Mouse (Mus musculus) c-Kit-positive CD71-negative TER-119-negative erythroid progenitor cells, embryonic 14.5 days (primary cell): Measurements from ENCODE around the gene Lgr5.

Experiments
- DNase-seq: peaks from one replicate; pipeline ENCODE4 v3.0.0-alpha.2; 2013; ENCODE audit warnings: low read depth

The Lgr5 gene

DNA sequence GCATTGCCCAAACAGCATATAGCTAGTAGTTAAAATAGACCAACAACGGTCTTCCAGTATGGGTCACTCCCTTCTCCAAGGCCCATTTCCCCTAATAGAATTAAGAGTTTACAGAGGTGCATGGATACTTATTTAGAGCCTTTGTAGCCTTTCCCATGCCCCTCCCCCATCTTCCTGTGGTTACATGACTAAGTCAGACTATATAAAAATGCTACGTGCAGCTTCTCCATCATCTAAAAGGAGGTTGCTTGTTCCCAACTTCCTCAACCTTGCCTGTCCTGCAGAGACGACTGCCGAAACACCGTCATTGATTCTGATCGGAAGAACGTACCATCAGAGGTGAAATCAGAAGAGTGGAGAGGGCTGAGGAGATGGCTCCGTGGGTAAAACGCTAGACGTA lies 82.4 kb downstream of the Lgr5 start:
- DNase-seq = no peak

DNA sequence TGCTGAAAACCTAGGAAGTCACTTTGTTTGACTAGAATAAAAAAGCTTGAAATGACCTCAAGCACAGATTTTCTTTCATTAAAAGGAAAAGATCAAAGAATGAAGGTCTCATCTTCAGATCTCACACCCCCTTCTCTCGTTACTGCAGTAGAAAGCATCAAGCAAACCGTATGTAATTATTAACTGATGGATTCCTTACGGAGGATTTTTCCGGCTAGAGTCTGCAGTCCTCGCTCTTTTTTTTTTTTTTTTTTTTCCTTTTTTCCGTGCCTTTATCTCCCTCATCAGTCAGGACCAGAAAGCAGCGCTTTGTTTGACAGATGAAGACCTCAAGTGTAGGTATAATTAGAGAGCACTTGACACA lies 93.8 kb downstream of the Lgr5 start:
- DNase-seq = no peak

DNA sequence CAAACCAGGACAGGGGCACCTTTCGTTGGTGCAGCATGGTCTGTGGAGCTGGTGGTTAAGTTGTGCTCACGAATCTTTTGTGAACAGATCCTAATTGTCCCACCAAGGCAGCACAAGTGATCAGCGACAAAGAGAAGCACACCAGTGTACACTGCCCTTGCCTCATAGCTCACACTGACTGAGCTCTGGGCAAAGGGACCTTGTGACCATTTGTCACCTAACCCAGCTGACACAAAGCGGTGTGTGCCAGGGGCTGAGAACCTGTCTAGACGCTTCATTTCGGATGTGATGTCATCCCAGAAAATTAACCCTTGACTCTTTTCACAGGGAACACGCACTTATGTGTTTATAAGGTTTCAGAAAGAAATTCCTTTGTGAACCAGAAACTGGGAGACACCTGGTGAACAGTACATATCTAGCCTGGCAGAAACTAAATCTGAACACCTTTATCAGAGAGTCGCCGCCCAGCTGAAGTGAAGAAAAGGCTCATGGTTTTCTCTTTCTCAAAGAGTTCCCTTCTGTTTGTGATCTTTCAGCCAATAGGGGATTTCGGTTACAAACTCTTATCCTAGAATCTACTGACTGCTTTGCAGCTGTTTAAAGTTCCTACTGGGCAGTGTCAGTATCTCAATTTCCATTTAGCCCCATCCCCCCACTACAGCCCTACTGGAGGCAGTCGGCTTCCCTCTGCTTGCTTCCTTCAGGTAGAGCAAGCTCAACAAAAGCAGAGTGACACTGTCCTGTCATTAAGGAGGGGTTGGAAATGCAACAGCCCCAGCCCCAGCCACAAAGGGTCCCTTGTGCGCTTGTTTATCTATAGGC lies 94.4 kb downstream of the Lgr5 start:
- no peak for DNase-seq

DNA sequence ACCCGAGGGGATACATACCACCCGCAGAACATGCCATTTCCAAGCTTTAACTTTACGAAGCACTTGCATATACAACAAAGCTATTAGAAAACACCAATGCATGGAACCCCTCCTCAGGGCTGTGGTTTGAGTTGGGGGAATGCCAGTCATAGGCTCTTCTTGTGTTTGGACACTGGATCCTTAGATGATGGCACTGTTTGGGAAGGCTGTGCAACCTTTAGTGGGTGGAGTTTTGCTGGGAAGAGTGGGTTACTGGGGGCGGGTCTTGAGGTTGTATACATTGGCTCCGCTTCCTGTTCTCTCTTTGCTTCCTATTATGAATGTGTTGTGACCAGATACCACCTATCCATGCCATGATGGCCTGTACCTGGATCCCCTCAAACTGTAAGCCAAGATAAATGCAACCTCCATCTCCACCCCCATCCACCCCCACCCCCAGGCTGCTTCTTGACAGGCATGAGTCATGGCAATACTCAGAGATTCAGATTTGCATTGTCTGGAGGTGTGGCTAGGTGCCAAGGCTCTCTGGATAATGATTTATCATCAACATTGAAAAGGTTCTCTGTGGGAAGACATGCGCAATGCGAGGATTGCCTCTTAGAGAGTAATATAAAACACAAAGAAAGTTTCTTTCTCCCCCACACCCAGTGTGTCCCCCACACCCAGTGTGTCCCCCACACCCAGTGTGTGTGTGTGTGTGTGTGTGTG lies 95.6 kb downstream of the Lgr5 start:
- no peak for DNase-seq

DNA sequence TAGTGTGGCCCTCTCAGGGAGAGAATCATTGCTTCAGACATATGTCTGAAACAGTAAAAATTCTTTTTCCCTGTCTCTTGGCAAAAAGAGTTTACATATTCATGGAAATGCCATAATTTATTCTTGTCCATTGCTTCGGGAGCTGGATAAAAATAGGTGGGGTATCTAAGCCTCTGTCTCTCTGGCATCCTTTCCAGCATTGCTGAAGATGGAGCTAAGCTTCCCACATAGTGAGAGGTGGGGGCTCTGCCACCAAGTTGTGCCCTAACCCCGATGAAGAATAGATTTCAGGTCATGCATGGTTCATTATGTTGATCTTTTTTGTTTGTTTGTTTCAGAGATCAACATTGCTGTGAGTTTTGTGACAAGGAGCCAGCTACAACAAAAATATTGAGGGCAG lies 102.0 kb downstream of the Lgr5 start:
- DNase-seq = no peak

DNA sequence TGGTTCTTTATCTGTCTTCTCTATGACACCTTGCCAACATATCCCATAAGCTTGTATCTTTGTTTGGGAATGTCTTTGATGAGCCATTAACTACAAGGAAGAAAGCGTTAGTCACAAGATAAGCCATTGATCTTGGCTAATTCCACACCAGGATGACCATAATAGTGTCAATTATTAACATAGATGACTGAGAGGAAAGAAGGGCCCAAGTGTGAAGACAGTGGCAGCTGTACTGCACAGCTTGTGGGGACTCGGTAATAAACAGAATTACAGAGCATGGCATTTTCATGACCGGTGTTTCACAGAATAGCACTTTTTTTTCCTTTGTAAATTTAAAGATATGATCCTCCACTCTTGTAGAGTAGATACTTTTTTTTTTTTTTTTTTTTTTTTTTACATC lies 102.9 kb downstream of the Lgr5 start:
- no peak for DNase-seq

DNA sequence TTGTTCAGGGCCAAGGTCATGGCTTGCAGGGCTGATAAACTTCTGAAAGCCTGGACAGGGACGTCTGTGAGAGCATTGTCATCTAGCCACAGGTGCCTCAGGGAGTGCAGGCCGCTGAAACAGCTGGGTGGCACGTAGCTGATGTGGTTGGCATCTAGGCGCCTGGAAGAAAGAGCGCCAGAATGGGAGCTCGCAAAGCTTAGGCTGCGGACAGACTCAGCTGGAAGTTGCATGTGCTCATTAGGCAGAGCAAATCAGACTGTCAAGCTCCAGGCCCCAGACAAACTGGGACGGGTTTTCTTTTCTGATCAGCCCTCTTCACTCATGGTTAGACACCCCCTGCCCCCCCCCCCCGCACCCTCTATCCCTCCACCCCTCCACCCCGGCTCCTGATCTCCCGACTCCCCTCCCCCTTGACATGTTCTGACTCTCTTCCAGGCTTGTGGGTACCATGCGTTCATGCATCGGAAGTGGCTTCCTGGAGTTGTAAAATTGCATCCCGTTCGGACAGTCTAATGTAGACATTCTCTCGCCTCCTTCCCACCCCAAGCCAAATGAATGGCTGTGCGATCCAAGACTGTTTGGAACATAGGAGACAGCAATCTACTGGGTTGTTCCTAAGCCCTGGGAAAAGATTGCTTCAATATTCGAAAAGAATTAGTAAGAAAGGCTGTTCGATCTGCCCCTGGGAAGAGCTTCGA lies 109.0 kb downstream of the Lgr5 start:
- no peak for DNase-seq

DNA sequence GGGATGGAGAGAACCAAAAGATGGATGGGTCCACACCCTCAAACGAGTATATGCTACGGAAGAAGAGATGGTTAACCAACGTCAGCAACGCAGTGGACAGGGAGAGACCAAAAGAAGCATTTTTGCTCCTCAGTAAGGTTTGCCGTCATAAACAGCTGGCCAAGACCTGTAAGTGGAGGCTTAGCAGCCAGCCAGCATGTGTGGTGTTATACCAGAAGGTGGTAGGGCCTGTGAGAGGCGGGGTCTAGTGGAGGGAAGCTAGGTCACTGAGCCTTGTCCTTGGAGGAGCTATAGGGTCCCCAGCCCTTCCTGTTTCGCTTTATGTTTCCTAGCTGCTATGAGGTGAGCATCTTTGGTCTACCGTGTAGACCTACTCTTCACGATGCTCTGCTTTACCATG lies 111.1 kb downstream of the Lgr5 start:
- DNase-seq = no peak

DNA sequence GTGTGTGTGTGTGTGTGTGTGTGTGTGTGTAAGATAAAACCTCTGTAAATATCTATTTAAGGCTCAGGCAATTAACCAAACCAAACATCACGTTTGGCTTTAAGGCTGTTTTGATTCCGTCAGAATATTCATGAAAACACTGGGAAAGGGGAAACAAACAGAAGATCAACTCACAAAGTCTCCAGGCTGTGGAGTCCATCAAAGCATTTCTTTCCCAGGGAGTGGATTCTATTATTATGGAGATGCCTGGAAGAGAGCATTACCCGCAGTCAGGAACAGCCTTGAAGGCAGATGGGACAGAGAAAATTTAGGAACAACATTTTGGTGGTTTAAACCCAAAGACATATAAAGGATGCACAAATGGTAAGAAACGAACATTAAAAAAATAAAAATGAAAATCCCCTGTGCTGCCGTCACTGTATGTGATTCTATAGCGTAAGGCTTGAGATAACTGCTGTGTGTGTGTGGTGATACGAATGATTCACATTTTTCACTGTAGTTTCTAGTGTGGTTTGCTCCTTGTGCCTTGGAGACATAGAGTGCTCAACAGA lies 112.5 kb downstream of the Lgr5 start:
- no peak for DNase-seq

DNA sequence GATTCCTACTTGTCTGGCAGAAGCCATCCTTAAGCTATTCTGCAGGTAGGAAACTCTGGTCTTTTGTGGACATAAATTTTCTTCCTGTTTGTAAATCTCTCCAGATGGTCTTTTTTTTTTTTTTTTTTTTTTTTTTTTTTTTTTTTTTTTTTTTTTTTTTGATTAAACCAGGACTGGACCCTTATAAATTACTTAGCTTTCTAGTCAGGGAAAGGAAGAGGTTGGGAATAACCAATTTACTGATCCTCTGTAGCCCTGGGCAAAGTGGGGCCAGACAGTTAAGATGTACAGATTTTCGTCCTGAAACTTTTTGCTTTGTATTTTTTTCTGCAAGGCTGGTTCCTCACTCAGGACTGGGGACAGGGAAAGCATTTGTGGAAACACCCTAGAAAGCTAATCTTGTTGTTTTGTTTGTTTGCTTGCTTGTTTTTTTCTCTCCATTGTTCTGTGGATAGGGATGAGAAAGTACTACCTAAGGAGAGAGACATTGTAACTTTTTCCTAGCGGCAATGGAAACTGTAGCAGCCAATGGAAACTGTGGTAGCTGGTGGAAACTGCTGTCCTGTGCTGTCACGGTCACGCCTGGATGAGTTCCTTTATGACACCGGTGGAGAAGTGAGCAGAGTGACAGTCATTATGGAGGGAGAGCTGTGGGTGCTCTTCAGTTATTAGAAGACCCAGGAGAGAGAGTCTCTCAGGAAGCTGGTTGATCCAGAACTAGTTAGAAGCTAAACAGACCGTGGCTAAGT lies 114.2 kb downstream of the Lgr5 start:
- DNase-seq = no peak

DNA sequence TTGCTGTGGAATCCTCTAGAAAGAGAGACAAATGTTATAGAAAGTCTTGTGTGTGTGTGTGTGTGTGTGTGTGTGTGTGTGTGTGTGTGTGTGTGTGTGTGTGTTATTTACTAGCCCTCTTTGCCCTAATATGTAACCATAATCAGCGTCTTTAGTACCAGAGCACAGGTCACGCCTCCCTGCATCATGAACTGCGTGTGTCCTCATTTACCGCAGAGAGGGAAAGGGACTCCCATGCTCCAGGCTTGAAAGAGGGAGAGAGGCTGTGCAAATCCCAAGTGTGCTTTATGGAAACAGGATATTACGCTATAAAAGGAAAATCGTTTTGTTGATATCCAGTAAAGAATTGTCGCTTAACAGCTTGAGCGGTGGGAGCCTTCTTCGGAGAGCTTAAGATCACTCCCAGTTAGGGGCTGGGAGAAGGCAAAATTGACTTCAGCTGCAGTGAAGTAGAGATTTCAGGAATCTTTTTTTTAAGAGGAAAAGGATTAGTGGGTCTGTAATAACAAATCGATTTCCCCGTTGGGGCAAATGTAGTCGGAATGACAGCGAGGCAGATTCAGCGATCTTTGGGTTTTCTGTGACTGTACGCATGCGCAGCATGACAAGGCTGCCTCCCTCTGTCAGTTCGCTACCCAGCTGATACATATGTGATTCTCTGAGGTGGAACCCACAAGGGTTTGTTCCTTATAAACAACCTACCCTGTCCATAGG lies 116.8 kb downstream of the Lgr5 start:
- DNase-seq = peak; percentile 7

DNA sequence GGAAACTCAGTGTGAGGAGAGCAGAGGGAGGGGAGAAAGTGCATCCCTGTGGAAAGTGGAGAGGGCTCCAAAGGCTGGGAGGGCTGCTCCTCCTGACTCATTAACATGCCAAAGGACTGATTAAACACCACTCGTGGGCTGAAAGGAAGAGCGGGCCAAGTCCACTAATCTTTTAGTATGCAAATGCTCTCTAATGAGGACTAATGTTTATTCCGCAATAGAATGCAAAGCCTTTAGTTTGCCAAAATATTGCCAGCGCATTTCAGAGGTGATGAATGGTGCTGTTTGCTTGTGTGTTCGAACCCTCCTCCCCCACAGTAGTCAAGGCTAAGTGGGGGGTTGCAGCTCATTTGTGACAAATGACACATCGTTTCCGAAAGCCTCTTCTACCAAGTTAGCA lies 118.5 kb downstream of the Lgr5 start:
- no peak for DNase-seq

DNA sequence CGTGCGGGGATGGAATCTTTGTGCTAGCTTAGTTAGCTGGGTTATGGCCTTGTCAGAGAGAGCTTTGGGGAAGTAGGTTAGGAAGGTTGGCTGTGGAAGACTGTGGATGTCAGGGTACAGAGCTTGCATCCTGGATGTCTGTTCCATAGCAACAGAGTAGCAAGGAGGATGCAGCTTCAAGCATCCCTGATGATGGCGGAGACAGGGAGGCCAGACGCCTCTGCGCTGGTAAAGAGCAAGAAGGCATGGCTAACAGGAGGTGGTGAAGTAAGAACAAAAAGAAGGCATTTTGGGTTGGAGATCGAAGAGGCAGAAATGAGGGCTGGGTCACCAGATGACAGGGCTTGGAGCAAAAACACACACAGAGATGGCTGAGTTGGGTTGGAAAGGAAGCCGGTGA lies 118.9 kb downstream of the Lgr5 start:
- DNase-seq = no peak

DNA sequence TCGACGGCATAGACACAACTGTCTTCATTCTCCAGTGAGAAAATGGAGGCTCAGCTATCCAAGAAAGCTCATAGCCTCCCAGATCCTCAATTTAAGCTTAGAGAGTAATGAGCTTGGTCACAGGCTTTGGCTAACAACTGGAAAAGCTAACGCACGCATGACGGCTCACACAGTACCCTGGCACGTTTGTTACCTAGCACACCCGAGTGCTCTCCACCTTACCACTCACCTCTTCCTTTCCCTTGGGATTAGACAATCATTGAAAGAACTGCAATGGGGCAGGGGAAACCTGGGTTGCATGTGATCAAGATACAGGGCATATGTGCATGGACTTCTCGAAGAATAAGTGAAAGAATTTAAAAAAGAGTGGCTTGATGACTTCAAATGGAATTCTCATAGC lies 119.6 kb downstream of the Lgr5 start:
- no peak for DNase-seq

DNA sequence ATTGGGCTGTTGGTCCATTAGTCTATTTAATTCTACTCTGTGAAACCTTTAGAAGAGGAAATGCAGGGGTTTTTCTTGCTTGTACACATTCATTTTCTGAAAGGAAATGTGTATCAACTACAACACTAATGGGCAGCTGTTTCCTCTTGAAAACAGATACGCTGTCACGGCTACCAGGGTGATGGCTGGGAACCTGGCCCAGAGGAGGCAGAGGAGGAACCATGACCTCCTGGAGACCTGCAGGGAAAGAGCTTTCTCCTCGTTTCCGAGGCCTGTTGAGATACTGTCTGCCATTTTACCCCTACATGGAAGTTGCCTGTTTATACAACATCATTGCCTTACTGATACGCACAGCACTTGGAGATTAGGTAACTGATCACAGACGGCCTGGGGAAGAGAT lies 121.8 kb downstream of the Lgr5 start:
- no peak for DNase-seq

DNA sequence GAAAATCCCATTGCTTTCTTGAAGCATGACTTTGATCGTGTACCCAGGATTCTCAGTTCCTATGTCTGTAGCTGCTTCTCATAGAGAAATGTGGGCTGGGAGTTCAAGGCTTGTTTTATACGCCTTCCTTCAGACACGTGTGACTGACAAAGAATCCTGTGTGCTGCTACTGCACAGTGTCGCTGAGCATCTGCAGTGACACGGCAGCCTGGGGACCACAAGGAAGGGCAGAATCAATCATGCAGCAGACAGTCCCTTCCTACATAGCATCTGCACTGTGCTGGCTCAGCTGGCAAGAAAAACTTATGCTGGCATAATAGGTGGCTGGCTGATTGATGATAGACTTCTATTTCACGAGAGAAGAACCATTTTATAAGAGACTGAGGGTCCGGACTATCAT lies 122.5 kb downstream of the Lgr5 start:
- DNase-seq = no peak

DNA sequence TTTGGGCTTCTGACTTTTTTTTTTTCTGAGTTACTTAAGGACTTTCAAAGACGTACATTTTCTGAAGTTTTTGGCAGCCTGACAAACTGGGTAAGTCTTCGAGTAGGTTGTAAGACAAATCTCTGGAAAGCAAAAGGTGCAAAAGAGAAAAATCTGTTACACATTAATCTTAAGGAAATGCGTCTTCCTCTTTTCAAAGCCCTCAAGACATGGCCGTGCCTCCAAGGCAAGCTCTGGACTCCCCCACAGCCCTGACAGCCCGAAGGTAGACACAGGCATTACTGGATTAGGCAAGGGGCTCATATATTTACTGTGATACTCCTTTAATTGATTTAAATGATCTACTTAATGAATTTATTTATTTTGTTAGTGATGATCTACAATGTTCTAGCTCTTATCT lies 124.9 kb downstream of the Lgr5 start:
- DNase-seq = no peak

DNA sequence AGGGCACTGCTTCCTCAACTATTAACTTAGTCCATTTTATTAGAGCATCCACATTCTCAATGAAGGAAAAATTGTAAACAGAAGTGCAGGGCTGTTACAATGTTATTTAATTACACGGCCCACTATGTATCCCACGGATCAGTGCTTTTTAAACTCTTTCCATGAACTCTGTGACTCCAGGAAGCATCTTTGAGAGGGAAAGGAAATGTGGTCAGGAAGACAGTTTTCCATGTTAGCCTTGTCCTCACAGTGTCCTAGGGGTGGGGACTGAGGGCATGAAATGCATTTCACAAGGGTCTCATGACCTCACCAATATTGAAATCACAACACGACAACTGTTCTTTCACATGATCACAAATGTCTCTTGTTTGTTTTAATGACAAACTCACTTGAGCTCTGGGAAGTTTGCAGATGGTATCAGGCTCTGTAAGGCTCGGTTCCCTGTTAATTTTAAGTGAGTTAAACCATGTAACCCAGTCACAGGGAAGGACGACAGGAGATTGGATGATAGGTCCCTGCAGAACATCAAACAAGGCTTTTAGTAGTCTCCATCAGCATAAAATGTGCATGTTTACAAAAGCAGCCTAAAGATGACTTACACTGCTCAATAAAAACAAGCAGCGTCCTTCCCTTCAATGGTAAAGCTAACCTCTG lies 130.1 kb downstream of the Lgr5 start:
- DNase-seq = no peak

DNA sequence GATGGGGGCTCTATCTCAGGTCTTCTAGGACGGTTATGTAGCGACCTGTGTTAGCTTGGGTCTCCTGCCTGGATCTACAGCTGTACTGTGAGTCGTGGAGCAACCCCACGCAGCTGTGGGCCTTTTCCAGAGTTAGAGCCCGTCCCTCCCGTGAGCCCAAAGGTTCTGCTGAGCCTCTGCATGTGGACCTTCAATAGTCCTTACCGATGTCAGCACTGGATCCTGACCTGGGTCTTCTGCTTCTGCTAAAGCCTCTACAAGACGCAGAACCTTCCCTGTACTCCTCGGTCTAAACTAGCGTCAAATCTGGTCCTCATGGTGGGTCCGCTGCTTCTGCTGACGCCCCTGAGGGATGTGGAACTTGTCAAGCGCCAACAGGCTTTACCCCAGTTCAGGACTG lies 139.0 kb downstream of the Lgr5 start:
- DNase-seq = no peak

DNA sequence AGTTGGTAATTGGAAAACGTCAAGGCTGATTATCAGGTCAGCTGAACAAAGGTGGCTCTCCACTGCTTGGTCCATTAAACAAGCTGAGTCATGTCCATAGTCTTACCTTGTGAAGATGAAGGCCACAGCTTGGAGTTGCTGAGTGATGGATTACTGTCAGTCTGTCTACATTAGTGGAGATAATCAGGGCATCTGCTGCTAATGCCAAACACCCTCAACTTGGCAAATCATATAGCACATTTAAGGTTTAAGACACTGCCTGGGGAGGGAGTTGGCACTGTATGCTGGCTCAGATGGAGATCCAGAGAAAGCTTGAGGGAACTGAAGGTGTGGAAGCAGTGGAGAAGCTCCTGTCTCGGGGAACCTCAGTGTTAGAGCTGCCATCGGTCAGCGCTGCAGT lies 150.3 kb downstream of the Lgr5 start:
- no peak for DNase-seq

DNA sequence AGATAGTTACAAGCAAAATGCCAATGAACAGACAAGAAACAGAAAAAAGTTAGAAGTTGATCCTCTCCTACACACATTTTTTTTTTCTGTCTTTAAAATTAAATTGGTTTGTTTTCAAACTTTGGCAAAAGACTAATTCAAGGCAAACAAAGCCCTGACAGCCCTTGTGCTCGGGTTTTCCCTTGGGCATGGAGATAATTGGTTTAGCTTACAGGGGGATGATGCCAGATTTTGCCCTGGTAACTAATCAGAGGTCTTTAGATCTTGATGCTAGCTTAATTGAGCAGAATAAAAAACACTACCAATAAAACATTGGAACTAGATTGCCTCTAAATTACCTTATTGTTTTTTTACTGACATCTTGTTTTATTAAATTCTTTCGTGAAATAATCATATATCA lies 162.2 kb downstream of the Lgr5 start:
- DNase-seq = no peak
